Mouse (Mus musculus) MEL (cell line): Measurements from ENCODE around the gene Kptn.

Experiments
- BHLHE40 ChIP-seq: IDR thresholded peaks from 2 replicates; pipeline ENCODE4 v1.6.1; 2012; ENCODE audit warnings: low read depth, mild to moderate bottlenecking, inconsistent platforms, low read length, improper control_type of control experiment, borderline replicate concordance
- CTCF ChIP-seq, 3 experiments: IDR thresholded peaks in 2 of 3; conservative IDR thresholded peaks in 1 of 3; 2 replicates each; pipeline ENCODE4 v1.5.1; 2011 to 2012; ENCODE audit warnings: low read length in 3 of 3, low read depth in 2 of 3, mild to moderate bottlenecking in 2 of 3, improper control_type of control experiment in 1 of 3, inconsistent platforms in 1 of 3, mixed read lengths in 1 of 3, moderate library complexity in 1 of 3; ENCODE audit not compliant: control insufficient read depth in 1 of 3, insufficient read depth in 1 of 3, poor library complexity in 1 of 3, severe bottlenecking in 1 of 3
- GABPA ChIP-seq: IDR thresholded peaks from 2 replicates; pipeline ENCODE4 v1.6.1; 2012; ENCODE audit warnings: low read depth, mild to moderate bottlenecking, inconsistent platforms, low read length, improper control_type of control experiment, moderate library complexity
- MAZ ChIP-seq: IDR thresholded peaks from 2 replicates; pipeline ENCODE4 v1.6.1; 2012; ENCODE audit warnings: low read depth, mild to moderate bottlenecking, inconsistent platforms, low read length, improper control_type of control experiment
- POLR2A ChIP-seq, 2 experiments: IDR thresholded peaks; 2 replicates each; pipeline ENCODE4 v1.6.1; 2011 to 2012; ENCODE audit warnings: low read length in 2 of 2, mild to moderate bottlenecking in 2 of 2, control low read depth in 1 of 2, improper control_type of control experiment in 1 of 2, low read depth in 1 of 2, moderate library complexity in 1 of 2; ENCODE audit not compliant: control insufficient read depth in 1 of 2, insufficient read depth in 1 of 2, poor library complexity in 1 of 2
- POLR2AphosphoS2 ChIP-seq: IDR thresholded peaks from 2 replicates; pipeline ENCODE4 v1.6.1; 2011; ENCODE audit warnings: low read length, improper control_type of control experiment
- SIN3A ChIP-seq: IDR thresholded peaks from 2 replicates; pipeline ENCODE4 v1.6.1; 2012; ENCODE audit warnings: low read length, improper control_type of control experiment, inconsistent platforms
- TAL1 ChIP-seq: IDR thresholded peaks from 2 replicates; pipeline ENCODE4 v1.6.1; 2012; ENCODE audit warnings: mild to moderate bottlenecking, inconsistent platforms, low read length, moderate library complexity, mixed read lengths
- TBP ChIP-seq: IDR thresholded peaks from 2 replicates; pipeline ENCODE4 v1.8.0; 2011; ENCODE audit warnings: low read depth, low read length, improper control_type of control experiment

DNA sequence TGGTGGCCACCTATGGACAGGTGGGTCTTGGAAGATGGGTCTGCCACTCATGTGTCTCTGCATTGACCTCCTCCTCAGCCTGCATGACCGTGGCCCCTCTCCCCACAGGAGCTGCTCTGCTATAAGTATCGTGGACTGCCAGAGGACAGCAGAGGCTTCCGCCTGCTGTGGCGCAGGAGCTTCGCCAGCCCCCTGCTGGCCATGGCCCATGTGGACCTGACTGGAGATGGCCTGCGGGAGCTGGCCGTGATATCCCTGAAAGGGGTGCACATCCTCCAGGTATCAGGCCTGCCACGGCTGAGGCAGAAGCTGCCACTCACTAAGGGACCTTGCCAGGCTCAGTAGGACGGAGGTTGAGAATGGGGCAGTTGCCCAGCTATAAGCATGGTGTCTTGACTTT is 6.1 kb downstream of the Kptn start:
- TF ChIP-seq TAL1 (no peak), POLR2A (IDR thresholded peaks at IDR 0.05; ENCODE audit: control insufficient read depth in 1 of 2, insufficient read depth in 1 of 2, low read depth in 1 of 2, low read length in 2 of 2, poor library complexity in 1 of 2) (no peak), TBP (no peak), MAZ (no peak), GABPA (no peak), SIN3A (no peak), POLR2AphosphoS2 (no peak), BHLHE40 (no peak), CTCF (IDR thresholded peaks at IDR 0.05 in 2 of 3, conservative IDR thresholded peaks at IDR 0.05 in 1 of 3; ENCODE audit: control insufficient read depth in 1 of 3, insufficient read depth in 1 of 3, low read depth in 2 of 3, low read length in 3 of 3, poor library complexity in 1 of 3, severe bottlenecking in 1 of 3) (no peak)
